Mouse (Mus musculus) forebrain, embryonic 10.5 days (tissue): Measurements from ENCODE around the gene Baz2a. TPM values are rescaled to one million over a fixed set of nuclear protein-coding genes. Genes with fewer than 3 reads are reported as not detected.
A peak's percentile ranks its signal among the peaks of the same experiment; 100 is the strongest.

ENCODE experiments used
- DNase-seq: peaks from one replicate; pipeline ENCODE4 v3.0.0-alpha.2; 2017; ENCODE audit warnings: low spot score; ENCODE audit errors: extremely low spot score
- H3K27ac ChIP-seq: fragments of 300-500 bp; sonication (generic); 2 replicates; pipeline ENCODE4 v1.5.1; 2016; ENCODE audit warnings: mild to moderate bottlenecking
- H3K27me3 ChIP-seq: fragments of 300-500 bp; sonication (generic); 2 replicates; pipeline ENCODE4 v1.6.1; 2016; ENCODE audit warnings: mild to moderate bottlenecking; ENCODE audit not compliant: poor library complexity, severe bottlenecking
- H3K36me3 ChIP-seq: fragments of 300-500 bp; sonication (generic); replicated peaks from 2 replicates; pipeline ENCODE4 v1.6.1; 2016; ENCODE audit warnings: mild to moderate bottlenecking, moderate library complexity
- H3K4me1 ChIP-seq: fragments of 300-500 bp; sonication (generic); 2 replicates; pipeline ENCODE4 v1.6.1; 2016
- H3K4me3 ChIP-seq: fragments of 300-500 bp; sonication (generic); 2 replicates; pipeline ENCODE4 v1.5.1; 2016; ENCODE audit warnings: mild to moderate bottlenecking, moderate library complexity
- H3K9me3 ChIP-seq: fragments of 300-500 bp; sonication (generic); 2 replicates; pipeline ENCODE4 v1.6.1; 2016; ENCODE audit warnings: mild to moderate bottlenecking, moderate library complexity
- WGBS: fragments of 180-500 bp; shearing (Covaris S2); methylation state at CpG from one replicate; pipeline ENCODE4 v1.1.7; 2016; 5-methylcytosine and 5-hydroxymethylcytosine counted together
- polyA plus RNA-seq: library from polyadenylated mRNA; unstranded; fragments of >200 nt; fragmentation: Nextera tagmentation; extraction: Ambion mirVana; gene quantifications from 2 replicates; pipeline ENCODE4 v1.2.1, GENCODE M21; 2016

Baz2a gene
- polyA plus RNA-seq, 1 experiment from 2014 or later = 13.5 TPM

- peaks cover 61% of the 10 kb centered on the region for H3K4me1 ChIP-seq
- no peaks in the 10 kb centered on the region for H3K9me3 ChIP-seq
- peak overlapping the region; percentile 100 for H3K4me3 ChIP-seq
- H3K27ac ChIP-seq = peak overlapping the region; percentile 91
- H3K36me3 ChIP-seq = peaks cover 13% of the 10 kb centered on the region
- H3K27me3 ChIP-seq = no peaks in the 10 kb centered on the region; the same call in 1 of the 2 replicates
- DNase-seq = peak; percentile 92
- under 1% methylated on average over 86 of the region's 86 CpGs for WGBS
These were observed 5.6 kb downstream of the Baz2a start for GRCm38 (mm10) chr10:128096693-128097586.

DNA sequence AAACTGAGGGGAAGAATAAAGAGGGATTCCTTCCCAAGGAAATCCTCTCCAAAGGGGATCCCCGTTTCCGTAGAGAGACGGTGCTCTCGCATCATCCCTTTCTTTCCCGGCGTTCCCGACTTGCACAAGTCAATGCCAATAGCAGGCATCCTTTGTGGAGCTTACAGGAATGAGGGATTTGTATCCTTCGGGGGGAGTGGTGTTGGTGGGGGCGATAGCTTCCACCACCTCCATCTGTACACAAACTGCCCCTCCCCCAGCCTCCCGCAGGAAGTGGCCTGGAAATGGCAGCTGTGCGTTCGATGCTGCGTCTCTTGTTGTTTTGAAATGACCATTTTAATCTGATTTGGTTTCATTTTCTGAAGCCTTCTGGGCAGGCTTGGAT lies 6.2 kb downstream of the Baz2a start:
- H3K27ac ChIP-seq = peak overlapping the region; percentile 91
- H3K36me3 ChIP-seq = peaks cover 13% of the 10 kb centered on the region
- peaks cover 55% of the 10 kb centered on the region for H3K4me1 ChIP-seq
- WGBS = 0% methylated on average over 13 of the region's 13 CpGs
- H3K4me3 ChIP-seq = peak overlapping the region; percentile 100
- DNase-seq = peak; percentile 38
- H3K27me3 ChIP-seq = no peaks in the 10 kb centered on the region; the same call in 1 of the 2 replicates
- H3K9me3 ChIP-seq = no peaks in the 10 kb centered on the region

GRCm38 (mm10) chr10:128110103-128110761 lies 18.9 kb downstream of the Baz2a start:
- H3K4me3 ChIP-seq = no peak overlapping the region
- no peak for DNase-seq
- peaks cover 64% of the 10 kb centered on the region for H3K36me3 ChIP-seq
- WGBS = 89% methylated on average over 4 of the region's 4 CpGs
- no peaks in the 10 kb centered on the region for H3K9me3 ChIP-seq
- H3K27ac ChIP-seq = no peak overlapping the region
- no peaks in the 10 kb centered on the region for H3K4me1 ChIP-seq
- no peaks in the 10 kb centered on the region for H3K27me3 ChIP-seq

- no peaks in the 10 kb centered on the region for H3K27me3 ChIP-seq
- H3K36me3 ChIP-seq = peaks cover 74% of the 10 kb centered on the region
- DNase-seq = no peak
- H3K4me1 ChIP-seq = no peaks in the 10 kb centered on the region
- H3K27ac ChIP-seq = no peak overlapping the region
- H3K9me3 ChIP-seq = no peaks in the 10 kb centered on the region
- H3K4me3 ChIP-seq = no peak overlapping the region
These were observed 19.9 kb downstream of the Baz2a start for GRCm38 (mm10) chr10:128111227-128111626.

GRCm38 (mm10) chr10:128123833-128124232 lies 32.5 kb downstream of the Baz2a start:
- no peak overlapping the region for H3K4me3 ChIP-seq
- H3K36me3 ChIP-seq = peaks cover 99% of the 10 kb centered on the region
- no peak overlapping the region for H3K27ac ChIP-seq
- 96% methylated on average over 7 of the region's 7 CpGs for WGBS
- H3K27me3 ChIP-seq = no peaks in the 10 kb centered on the region
- no peak for DNase-seq
- no peaks in the 10 kb centered on the region for H3K4me1 ChIP-seq
- H3K9me3 ChIP-seq = no peaks in the 10 kb centered on the region

DNA sequence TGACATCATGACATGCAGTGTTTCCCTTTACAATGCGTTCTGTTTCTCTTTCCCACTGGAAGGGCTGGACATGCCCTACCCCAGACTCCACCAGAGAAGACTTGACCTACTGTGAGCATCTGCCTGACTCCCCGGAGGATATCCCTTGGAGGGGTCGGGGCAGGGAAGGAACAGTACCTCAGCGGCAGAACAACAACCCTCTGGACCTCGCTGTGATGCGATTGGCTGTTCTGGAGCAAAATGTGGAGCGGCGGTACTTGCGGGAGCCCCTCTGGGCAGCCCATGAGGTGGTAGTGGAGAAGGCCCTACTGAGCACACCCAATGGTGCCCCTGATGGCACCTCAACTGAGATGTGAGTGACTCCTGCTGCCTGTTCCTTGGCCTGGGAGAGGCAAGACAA lies 33.5 kb downstream of the Baz2a start:
- WGBS = 93% methylated on average over 9 of the region's 9 CpGs
- H3K4me3 ChIP-seq = no peak overlapping the region
- no peaks in the 10 kb centered on the region for H3K4me1 ChIP-seq
- H3K36me3 ChIP-seq = peaks cover 96% of the 10 kb centered on the region
- DNase-seq = no peak
- no peaks in the 10 kb centered on the region for H3K9me3 ChIP-seq
- no peak overlapping the region for H3K27ac ChIP-seq
- no peaks in the 10 kb centered on the region for H3K27me3 ChIP-seq

GRCm38 (mm10) chr10:128125951-128126350 lies 34.6 kb downstream of the Baz2a start:
- no peak for DNase-seq
- Histone ChIP-seq H3K27me3 (no peaks in the 10 kb centered on the region), H3K4me1 (no peaks in the 10 kb centered on the region), H3K36me3 (peaks cover 95% of the 10 kb centered on the region), H3K27ac (no peak overlapping the region), H3K4me3 (no peak overlapping the region), H3K9me3 (no peaks in the 10 kb centered on the region)
- 96% methylated on average over 14 of the region's 14 CpGs for WGBS

DNA sequence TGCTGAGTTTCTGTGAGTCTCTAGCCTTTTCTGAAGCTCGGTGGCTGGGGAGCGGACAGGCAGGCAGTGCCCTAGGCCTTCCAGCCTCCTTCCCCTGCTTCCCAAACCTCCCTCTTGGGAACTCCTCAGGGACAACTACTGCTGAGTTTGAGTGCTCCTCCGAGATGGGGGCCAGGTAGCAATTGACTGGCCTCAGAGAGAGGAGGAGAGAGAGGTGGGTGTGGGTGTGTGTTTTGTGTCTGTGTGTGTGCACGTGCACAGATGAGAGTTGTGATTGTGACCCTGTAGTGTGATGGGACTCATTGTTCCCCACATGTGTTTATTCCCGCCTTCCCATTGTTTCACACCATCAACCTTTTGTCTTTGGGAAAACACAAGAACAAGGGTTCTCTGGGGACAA lies 36.1 kb downstream of the Baz2a start:
- Histone ChIP-seq H3K4me1 (no peaks in the 10 kb centered on the region), H3K27me3 (no peaks in the 10 kb centered on the region), H3K4me3 (no peak overlapping the region), H3K36me3 (peaks cover 94% of the 10 kb centered on the region), H3K27ac (0 out of 2 replicates have a peak overlapping the region, but pooled peaks have one; percentile 48), H3K9me3 (no peaks in the 10 kb centered on the region)
- DNase-seq = no peak
- 80% methylated on average over 5 of the region's 5 CpGs for WGBS

DNA sequence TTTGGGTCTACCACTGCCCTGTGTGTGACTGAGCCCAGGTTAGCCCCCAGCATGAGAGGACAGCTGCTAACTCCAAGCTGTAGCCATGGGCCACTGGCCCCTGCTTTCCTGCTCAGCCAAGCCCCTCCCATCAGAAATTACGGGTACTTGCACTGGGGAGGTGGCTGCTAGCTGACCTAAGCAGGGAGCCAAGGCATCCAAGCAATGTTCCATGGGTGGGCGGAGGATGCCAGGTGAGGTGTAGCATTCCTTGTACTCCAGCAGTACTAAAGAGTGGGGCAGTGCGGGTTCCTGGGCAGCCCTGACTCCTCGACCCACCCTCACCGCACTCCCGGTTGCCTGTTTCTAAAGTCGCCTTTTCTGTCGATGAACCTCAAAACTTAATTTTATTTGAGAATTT lies 36.8 kb downstream of the Baz2a start:
- H3K27me3 ChIP-seq = no peaks in the 10 kb centered on the region
- H3K4me3 ChIP-seq = no peak overlapping the region
- no peak overlapping the region for H3K27ac ChIP-seq
- no peak for DNase-seq
- WGBS = 90% methylated on average over 8 of the region's 8 CpGs
- H3K36me3 ChIP-seq = peaks cover 94% of the 10 kb centered on the region
- no peaks in the 10 kb centered on the region for H3K4me1 ChIP-seq
- no peaks in the 10 kb centered on the region for H3K9me3 ChIP-seq

DNA sequence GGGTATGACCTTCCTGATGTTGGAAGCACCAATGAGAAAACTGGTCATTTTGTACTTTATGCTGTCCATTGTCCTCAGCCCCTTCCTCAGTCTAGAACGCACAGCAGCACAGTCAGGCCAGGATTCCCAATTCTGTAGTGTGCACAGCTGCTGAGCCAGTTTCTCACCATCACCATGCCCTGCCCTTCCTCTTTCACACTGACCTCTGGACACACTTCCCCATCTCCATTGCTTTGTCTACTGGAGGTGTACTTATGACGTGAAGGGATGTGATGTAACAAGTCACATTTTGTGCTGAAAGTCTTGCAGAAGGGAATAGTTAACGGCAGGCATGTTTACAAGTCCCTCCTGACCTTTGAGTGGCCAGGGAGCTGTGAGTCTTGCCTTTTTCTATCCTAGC lies 39.9 kb downstream of the Baz2a start:
- H3K36me3 ChIP-seq = peaks cover 88% of the 10 kb centered on the region
- no peak overlapping the region for H3K4me3 ChIP-seq
- no peaks in the 10 kb centered on the region for H3K27me3 ChIP-seq
- no peaks in the 10 kb centered on the region for H3K9me3 ChIP-seq
- H3K4me1 ChIP-seq = no peaks in the 10 kb centered on the region
- no peak for DNase-seq
- H3K27ac ChIP-seq = no peak overlapping the region
- WGBS = 88% methylated on average over 3 of the region's 3 CpGs

- H3K27me3 ChIP-seq = no peaks in the 10 kb centered on the region
- no peak overlapping the region for H3K27ac ChIP-seq
- no peak overlapping the region for H3K4me3 ChIP-seq
- no peaks in the 10 kb centered on the region for H3K4me1 ChIP-seq
- DNase-seq = no peak
- H3K9me3 ChIP-seq = no peaks in the 10 kb centered on the region
- H3K36me3 ChIP-seq = peaks cover 83% of the 10 kb centered on the region
These were observed 40.4 kb downstream of the Baz2a start for GRCm38 (mm10) chr10:128131812-128132211.

DNA sequence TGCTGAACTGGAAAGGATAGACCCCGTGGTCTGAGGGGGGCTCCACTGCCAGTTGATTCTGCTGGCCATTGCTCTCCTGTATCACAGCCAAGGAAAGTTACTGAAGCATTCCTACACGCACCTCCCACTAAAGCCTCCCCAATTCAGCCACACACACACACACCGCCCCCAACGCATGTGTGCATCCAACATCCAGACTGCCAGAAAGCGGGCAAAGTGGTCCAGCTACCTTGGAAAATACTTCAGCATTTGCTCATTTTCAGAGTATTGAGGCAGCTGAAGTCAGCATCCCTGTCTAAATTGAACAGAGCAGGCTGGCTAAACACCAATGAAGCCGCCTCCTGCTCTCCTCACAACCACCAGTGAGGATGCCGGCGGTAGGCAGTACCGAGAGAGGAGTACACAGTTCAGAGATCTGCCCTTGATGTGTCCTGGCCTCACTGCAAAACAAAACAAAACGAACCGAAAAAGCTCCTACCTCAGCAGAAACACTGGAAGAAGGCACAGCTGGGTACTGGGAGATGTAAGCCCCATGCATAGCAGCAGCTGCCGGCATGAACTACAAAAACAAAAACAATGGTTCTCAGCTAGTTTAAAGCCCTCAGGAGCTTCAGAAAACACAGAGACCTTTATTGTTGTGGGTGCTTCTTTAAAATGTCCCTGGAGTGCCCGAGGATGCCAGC lies 42.4 kb downstream of the Baz2a start:
- WGBS = 54% methylated on average over 13 of the region's 13 CpGs
- no peaks in the 10 kb centered on the region for H3K4me1 ChIP-seq
- H3K4me3 ChIP-seq = no peak overlapping the region
- no peak for DNase-seq
- H3K27me3 ChIP-seq = no peaks in the 10 kb centered on the region
- peaks cover 78% of the 10 kb centered on the region for H3K36me3 ChIP-seq
- H3K27ac ChIP-seq = no peak overlapping the region
- H3K9me3 ChIP-seq = no peaks in the 10 kb centered on the region

DNA sequence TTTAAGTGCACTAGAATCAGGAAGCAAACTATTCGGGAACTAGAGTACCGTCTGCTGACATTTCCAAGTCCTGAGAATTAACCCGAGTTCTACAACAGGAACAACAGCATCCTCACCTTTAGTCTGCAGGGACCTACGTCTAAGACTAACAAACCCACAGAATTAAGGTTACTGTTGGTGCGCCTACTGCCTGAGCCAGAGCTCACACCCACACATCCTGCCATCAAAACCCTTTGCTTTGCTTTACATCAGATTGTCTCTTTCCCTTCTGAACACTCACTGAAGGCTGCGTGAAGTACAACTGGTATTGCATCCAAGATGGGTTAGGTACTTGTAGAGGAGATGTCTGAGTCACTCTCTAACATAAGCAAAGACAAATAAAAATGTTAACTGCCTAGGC lies 44.0 kb downstream of the Baz2a start:
- no peaks in the 10 kb centered on the region for H3K9me3 ChIP-seq
- 90% methylated on average over 6 of the region's 6 CpGs for WGBS
- no peak overlapping the region for H3K4me3 ChIP-seq
- H3K36me3 ChIP-seq = peaks cover 81% of the 10 kb centered on the region
- H3K4me1 ChIP-seq = no peaks in the 10 kb centered on the region
- no peaks in the 10 kb centered on the region for H3K27me3 ChIP-seq
- DNase-seq = no peak
- no peak overlapping the region for H3K27ac ChIP-seq
